Mouse (Mus musculus) midbrain, postnatal 0 days (tissue): ENCODE measurements at regions not wholly inside any gene's neighbourhood (a gene's known extent, or its start where the extent isn't known, plus 50 kb on each side); places are given as distances from the start of the nearest gene placed in this dataset.

Source experiments
- ATAC-seq: fragments of 200-750 bp; cut with Nextera tagmentation; 2 replicates; pipeline ENCODE4 v1.8.0; 2017; ENCODE audit warnings: moderate number of reproducible peaks, mild to moderate bottlenecking, moderate TSS enrichment, moderate library complexity; ENCODE audit not compliant: low FRiP score
- DNase-seq: peaks from one replicate; pipeline ENCODE4 v3.0.0-alpha.2; 2015; ENCODE audit warnings: low spot score
- H3K27ac ChIP-seq: fragments of 300-500 bp; sonication (generic); 2 replicates; pipeline ENCODE4 v1.5.1; 2014; ENCODE audit warnings: low read depth, mild to moderate bottlenecking, low read length, mixed read lengths
- H3K27me3 ChIP-seq: fragments of 300-500 bp; sonication (generic); 2 replicates; pipeline ENCODE4 v1.6.1; 2014; ENCODE audit warnings: low read length, control low read depth, mixed read lengths; ENCODE audit not compliant: insufficient read depth
- H3K36me3 ChIP-seq: fragments of 300-500 bp; sonication (generic); 2 replicates; pipeline ENCODE4 v1.6.1; 2014; ENCODE audit warnings: low read length, control low read depth, mixed read lengths; ENCODE audit not compliant: insufficient read depth
- H3K4me1 ChIP-seq: fragments of 300-500 bp; sonication (generic); 2 replicates; pipeline ENCODE4 v1.6.1; 2014; ENCODE audit warnings: mild to moderate bottlenecking, control low read depth, antibody characterized with exemption, low read length, mixed read lengths; ENCODE audit not compliant: insufficient read depth
- H3K4me2 ChIP-seq: fragments of 300-500 bp; sonication (generic); 2 replicates; pipeline ENCODE4 v1.6.1; 2014; ENCODE audit warnings: low read depth, mild to moderate bottlenecking, low read length, mixed read lengths; ENCODE audit not compliant: poor library complexity, severe bottlenecking
- H3K4me3 ChIP-seq: fragments of 300-500 bp; sonication (generic); 2 replicates; pipeline ENCODE4 v1.5.1; 2014; ENCODE audit warnings: low read depth, mild to moderate bottlenecking, low read length, moderate library complexity
- H3K9ac ChIP-seq: fragments of 300-500 bp; sonication (generic); replicated peaks from 2 replicates; pipeline ENCODE4 v1.6.1; 2014; ENCODE audit warnings: mild to moderate bottlenecking, low read length, moderate library complexity, mixed read lengths; ENCODE audit not compliant: poor library complexity, severe bottlenecking
- H3K9me3 ChIP-seq: fragments of 300-500 bp; sonication (generic); 2 replicates; pipeline ENCODE4 v1.6.1; 2016; ENCODE audit warnings: low read length, control low read depth
- CTCF ChIP-seq: IDR thresholded peaks from 2 replicates; pipeline ENCODE4 v1.5.1; 2016; ENCODE audit warnings: antibody characterized with exemption, mild to moderate bottlenecking
- WGBS: fragments of 180-500 bp; shearing (Covaris S2); extraction: QIAGEN DNeasy Blood & Tissue Kit; methylation state at CpG from one replicate; pipeline ENCODE4 v1.1.7; 2014; 5-methylcytosine and 5-hydroxymethylcytosine counted together

DNA sequence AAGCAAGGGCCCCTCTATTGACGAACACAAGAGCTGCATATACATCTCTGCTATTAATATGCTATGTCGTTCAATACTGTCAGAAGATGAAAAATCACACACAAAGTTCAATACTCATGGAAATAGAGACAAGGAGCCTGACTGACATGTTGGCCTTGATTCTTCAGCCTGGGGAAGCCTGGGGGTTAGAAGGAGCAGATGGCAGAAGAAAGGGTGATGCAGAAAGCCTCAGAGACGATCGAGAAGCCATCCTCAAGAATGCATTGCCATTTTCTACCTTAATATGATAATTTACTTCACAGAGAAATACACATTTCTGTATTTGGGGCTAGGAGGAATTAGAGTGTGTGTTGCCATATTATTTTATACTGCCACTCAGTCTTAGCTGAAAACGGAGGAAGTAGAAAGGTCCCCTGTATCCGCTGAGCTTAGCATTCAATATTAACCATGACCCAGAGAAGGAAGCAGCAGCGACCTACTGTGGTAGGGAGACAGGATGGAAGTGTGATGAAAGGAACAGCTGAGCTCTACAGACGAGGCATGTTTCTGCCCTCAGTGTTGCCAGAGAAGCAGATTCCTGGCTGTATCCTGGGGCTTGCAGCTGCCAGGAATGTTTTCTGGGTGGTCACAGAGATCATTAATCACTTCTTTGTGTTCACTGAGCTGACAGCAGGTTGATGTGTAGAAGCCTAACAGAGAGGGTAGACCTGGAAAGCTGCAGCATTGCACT is 105.2 kb downstream of the Lrig3 start:
- DNase-seq (peak; percentile 87), ATAC-seq (peak; percentile 75)
- Histone ChIP-seq H3K27me3 (no peaks in the 10 kb centered on the region), H3K4me1 (no peaks in the 10 kb centered on the region), H3K4me3 (no peak overlapping the region), H3K36me3 (no peaks in the 10 kb centered on the region), H3K9ac (no peak overlapping the region), H3K4me2 (no peak overlapping the region), H3K27ac (no peak overlapping the region; the same call in 1 of the 2 replicates), H3K9me3 (no peaks in the 10 kb centered on the region)
- peak; percentile 57 for TF ChIP-seq CTCF
- WGBS, result 25% methylated on average over 8 of the region's 8 CpGs

DNA sequence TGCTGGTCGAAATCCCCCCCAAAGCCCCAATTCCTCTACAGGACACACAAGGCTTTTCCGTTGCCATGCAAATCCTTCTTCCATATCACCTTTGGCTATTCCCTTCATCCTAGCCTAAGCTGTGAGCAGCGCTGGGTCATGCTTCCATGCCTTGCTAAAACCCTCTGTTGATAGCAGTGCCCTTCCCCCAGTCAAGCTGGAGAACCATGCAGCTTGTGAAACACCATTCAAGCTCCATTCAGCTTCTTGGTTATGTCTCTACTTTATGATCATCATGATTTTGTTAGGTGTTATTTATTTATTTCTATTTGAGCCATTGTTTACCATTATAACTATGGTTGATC is 105.7 kb downstream of the Lrig3 start:
- no peak overlapping the region for H3K9ac ChIP-seq
- H3K9me3 ChIP-seq, result no peaks in the 10 kb centered on the region
- no peak overlapping the region for H3K4me3 ChIP-seq
- H3K36me3 ChIP-seq, result no peaks in the 10 kb centered on the region
- 26% methylated on average over 3 of the region's 3 CpGs for WGBS
- DNase-seq (no peak), ATAC-seq (peak; percentile 38; the same call in 1 of the 2 replicates)
- no peaks in the 10 kb centered on the region for H3K4me1 ChIP-seq
- H3K4me2 ChIP-seq, result no peak overlapping the region
- no peak for TF ChIP-seq CTCF
- no peak overlapping the region for H3K27ac ChIP-seq
- H3K27me3 ChIP-seq, result no peaks in the 10 kb centered on the region

DNA sequence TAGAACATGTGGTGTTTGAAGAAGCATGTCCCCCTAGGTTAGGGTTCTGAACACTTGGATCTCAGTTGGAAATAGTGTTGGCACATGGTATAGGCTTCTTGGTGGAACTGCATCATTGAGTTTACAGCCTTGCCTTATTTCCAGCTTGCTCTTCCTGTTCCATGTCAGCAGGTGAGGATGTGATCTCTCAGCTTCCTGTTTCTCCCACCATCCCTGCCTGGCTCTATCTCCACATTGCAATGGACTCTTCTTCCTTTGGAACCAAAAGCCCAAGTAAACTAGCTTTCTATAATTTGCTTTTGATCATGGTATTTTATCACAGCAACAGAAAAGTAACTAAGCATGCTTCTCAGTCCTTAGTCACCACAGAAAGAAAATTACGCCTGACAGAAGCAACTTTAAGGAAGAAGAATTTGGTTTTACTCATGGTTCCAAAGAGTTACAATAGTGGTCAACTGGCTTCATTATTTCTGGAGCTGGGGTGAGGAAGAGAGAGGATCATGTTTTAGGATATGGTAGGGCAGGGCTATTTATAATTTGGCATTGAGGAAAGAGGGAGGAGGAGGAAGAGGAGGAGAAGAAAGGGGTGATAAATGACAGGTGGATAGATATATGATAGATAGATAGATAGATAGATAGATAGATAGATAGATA is 111.5 kb downstream of the Lrig3 start:
- Histone ChIP-seq H3K27me3 (no peaks in the 10 kb centered on the region), H3K9me3 (no peaks in the 10 kb centered on the region), H3K4me1 (no peaks in the 10 kb centered on the region), H3K9ac (no peak overlapping the region), H3K4me3 (no peak overlapping the region), H3K4me2 (no peak overlapping the region), H3K27ac (no peak overlapping the region), H3K36me3 (no peaks in the 10 kb centered on the region)
- TF ChIP-seq CTCF, result no peak
- no peak for ATAC-seq
- WGBS, result 96% methylated on average over 1 of the region's 1 CpGs
- no peak for DNase-seq

GRCm38 (mm10) chr10:126082576-126082975 is 116.6 kb downstream of the Lrig3 start:
- Histone ChIP-seq H3K4me3 (no peak overlapping the region), H3K9me3 (no peaks in the 10 kb centered on the region), H3K4me1 (no peaks in the 10 kb centered on the region), H3K4me2 (no peak overlapping the region), H3K27me3 (no peaks in the 10 kb centered on the region), H3K27ac (no peak overlapping the region), H3K36me3 (no peaks in the 10 kb centered on the region), H3K9ac (no peak overlapping the region)
- DNase-seq (peak; percentile 67), ATAC-seq (no peak)
- WGBS, result 40% methylated on average over 11 of the region's 11 CpGs
- no peak for TF ChIP-seq CTCF

DNA sequence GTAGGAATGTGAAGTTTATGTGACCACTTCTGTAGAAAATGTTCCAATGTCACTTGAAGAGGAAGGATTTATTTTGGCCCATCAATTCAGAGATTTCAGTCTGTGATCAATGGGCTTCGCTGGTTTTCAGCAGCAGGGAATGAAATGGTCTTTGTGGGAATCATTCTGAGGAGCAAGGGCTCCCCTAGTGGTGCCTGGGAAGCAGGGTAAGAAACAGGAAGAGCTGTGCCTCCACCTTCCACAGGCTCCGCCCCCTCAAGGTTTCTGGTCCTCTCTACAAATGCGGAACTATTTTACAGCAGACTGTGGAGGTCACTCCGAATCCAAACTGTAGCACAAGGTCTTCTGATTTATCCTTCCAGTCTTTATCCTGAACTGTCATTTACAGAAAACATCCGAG is 120.7 kb downstream of the Lrig3 start:
- WGBS, result 84% methylated on average over 5 of the region's 5 CpGs
- no peaks in the 10 kb centered on the region for H3K9me3 ChIP-seq
- ATAC-seq (no peak), DNase-seq (no peak)
- H3K27ac ChIP-seq, result no peak overlapping the region
- peak; percentile 24 for TF ChIP-seq CTCF
- H3K27me3 ChIP-seq, result no peaks in the 10 kb centered on the region
- H3K4me1 ChIP-seq, result no peaks in the 10 kb centered on the region
- H3K9ac ChIP-seq, result no peak overlapping the region
- H3K4me2 ChIP-seq, result no peak overlapping the region
- no peaks in the 10 kb centered on the region for H3K36me3 ChIP-seq
- no peak overlapping the region for H3K4me3 ChIP-seq

- no peak overlapping the region for H3K4me2 ChIP-seq
- H3K36me3 ChIP-seq, result no peaks in the 10 kb centered on the region
- no peak overlapping the region for H3K9ac ChIP-seq
- no peaks in the 10 kb centered on the region for H3K27me3 ChIP-seq
- no peak for TF ChIP-seq CTCF
- DNase-seq, result no peak
- WGBS, result 69% methylated on average over 16 of the region's 16 CpGs
- no peaks in the 10 kb centered on the region for H3K4me1 ChIP-seq
- no peak for ATAC-seq
- H3K4me3 ChIP-seq, result no peak overlapping the region
- no peak overlapping the region for H3K27ac ChIP-seq
- H3K9me3 ChIP-seq, result no peaks in the 10 kb centered on the region
These were observed 128.4 kb downstream of the Lrig3 start for GRCm38 (mm10) chr10:126094238-126094880.
